Mouse (Mus musculus): ENCODE measurements around the gene Lcor.

DNA sequence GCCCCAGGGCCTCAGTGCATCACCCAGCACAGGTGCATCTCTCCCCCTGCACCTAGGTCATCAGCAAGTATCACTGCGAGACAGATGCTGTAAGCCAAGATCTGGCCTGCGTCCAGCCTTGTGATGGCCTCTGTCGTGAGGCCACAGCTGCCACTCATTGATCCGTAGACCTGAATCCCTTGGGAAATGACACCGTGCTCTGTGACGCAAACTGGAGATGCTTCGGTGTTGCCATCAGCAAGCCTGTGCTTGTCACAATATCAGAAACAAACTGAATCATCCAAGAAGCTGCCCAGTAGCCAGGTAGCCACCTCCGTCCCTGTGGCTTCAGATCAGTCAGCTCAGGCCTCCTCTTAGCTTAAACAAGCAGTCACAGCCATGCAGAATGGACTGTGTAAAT lies 107.2 kb downstream of the Lcor start:
- no peak for TF ChIP-seq MAFK (IDR thresholded peaks at IDR 0.05; ENCODE audit: insufficient read depth, low read depth, low read length)
- TF ChIP-seq ZC3H11A (IDR thresholded peaks at IDR 0.05; ENCODE audit: borderline replicate concordance, low read depth, low read length): no peak
- TF ChIP-seq HCFC1 (IDR thresholded peaks at IDR 0.05; ENCODE audit: borderline replicate concordance, insufficient read depth, low read length): no peak
